Mouse (Mus musculus) olfactory bulb, adult 2 months (tissue): Measurements from ENCODE around the gene Plekha6.

ENCODE experiments used
- CTCF ChIP-seq: fragments of 200-500 bp; IDR thresholded peaks from 2 replicates; pipeline ENCODE4 v1.5.1; 2012; ENCODE audit warnings: low read depth, mild to moderate bottlenecking, low read length, moderate library complexity; ENCODE audit not compliant: insufficient read depth
- POLR2A ChIP-seq: fragments of 200-500 bp; IDR thresholded peaks from 2 replicates; pipeline ENCODE4 v1.6.1; 2012; ENCODE audit warnings: mild to moderate bottlenecking, low read depth, low read length, moderate library complexity; ENCODE audit not compliant: insufficient read depth

DNA sequence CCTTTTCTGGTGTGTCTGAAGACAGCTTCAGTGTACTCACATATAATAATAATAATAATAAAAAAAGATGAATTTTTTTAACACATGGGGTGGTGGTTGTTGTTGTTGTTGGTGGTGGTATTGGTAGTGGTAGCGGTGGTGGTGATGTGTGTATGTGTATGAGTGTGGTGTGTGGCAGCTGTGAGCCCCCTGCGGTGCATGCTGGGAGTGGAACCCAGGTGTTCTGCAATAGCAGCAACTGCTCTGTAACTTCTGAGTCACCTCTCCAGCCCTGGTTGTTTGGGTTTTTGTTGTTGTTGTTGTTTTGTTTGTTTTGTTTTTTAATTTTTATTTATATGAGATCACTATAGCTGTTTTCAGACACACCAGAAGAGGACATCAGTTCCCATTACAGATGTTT lies 13.5 kb upstream of the Plekha6 start:
- TF ChIP-seq POLR2A (no peak), CTCF (no peak)
